Mouse (Mus musculus): ENCODE data around the gene Chd9.

Chd9 gene

GRCm38 (mm10) chr8:90837440-90837839, 9.3 kb downstream of the Chd9 start:
- no peak for DNase-seq (ENCODE audit: low read depth, low spot score)

GRCm38 (mm10) chr8:90839725-90840714, 11.9 kb downstream of the Chd9 start:
- DNase-seq (ENCODE audit: low read depth, low spot score): peak; percentile 89

- no peak for DNase-seq (ENCODE audit: low read depth, low spot score)
Measured at GRCm38 (mm10) chr8:90841321-90841720, 13.2 kb downstream of the Chd9 start.

- no peak for DNase-seq (ENCODE audit: low read depth, low spot score)
Measured at GRCm38 (mm10) chr8:90843127-90843526, 15.0 kb downstream of the Chd9 start.

- no peak for DNase-seq (ENCODE audit: low read depth, low spot score)
Measured at GRCm38 (mm10) chr8:90844179-90844967, 16.2 kb downstream of the Chd9 start.

- DNase-seq (ENCODE audit: low read depth, low spot score): no peak
Measured at GRCm38 (mm10) chr8:90847980-90848379, 19.8 kb downstream of the Chd9 start.

GRCm38 (mm10) chr8:90849462-90850050, 21.4 kb downstream of the Chd9 start:
- peak; percentile 84 for DNase-seq (ENCODE audit: low read depth, low spot score)

- peak; percentile 86 for DNase-seq (ENCODE audit: low read depth, low spot score)
Measured at GRCm38 (mm10) chr8:90851544-90851943, 23.4 kb downstream of the Chd9 start.

- DNase-seq (ENCODE audit: low read depth, low spot score): peak; percentile 25
Measured at GRCm38 (mm10) chr8:90853971-90854670, 26.0 kb downstream of the Chd9 start.

GRCm38 (mm10) chr8:90854671-90855161, 26.6 kb downstream of the Chd9 start:
- peak; percentile 96 for DNase-seq (ENCODE audit: low read depth, low spot score)

GRCm38 (mm10) chr8:90856171-90856570, 28.0 kb downstream of the Chd9 start:
- peak; percentile 63 for DNase-seq (ENCODE audit: low read depth, low spot score)

- DNase-seq (ENCODE audit: low read depth, low spot score): peak; percentile 53
Measured at GRCm38 (mm10) chr8:90856952-90857351, 28.8 kb downstream of the Chd9 start.

GRCm38 (mm10) chr8:90858071-90858470, 29.9 kb downstream of the Chd9 start:
- no peak for DNase-seq (ENCODE audit: low read depth, low spot score)

GRCm38 (mm10) chr8:90861266-90861944, 33.3 kb downstream of the Chd9 start:
- peak; percentile 51 for DNase-seq (ENCODE audit: low read depth, low spot score)

- DNase-seq (ENCODE audit: low read depth, low spot score): peak; percentile 64
Measured at GRCm38 (mm10) chr8:90862038-90862437, 33.9 kb downstream of the Chd9 start.

GRCm38 (mm10) chr8:90867061-90867460, 38.9 kb downstream of the Chd9 start:
- no peak for DNase-seq (ENCODE audit: low read depth, low spot score)

GRCm38 (mm10) chr8:90867911-90868310, 39.8 kb downstream of the Chd9 start:
- no peak for DNase-seq (ENCODE audit: low read depth, low spot score)

GRCm38 (mm10) chr8:90868334-90868733, 40.2 kb downstream of the Chd9 start:
- DNase-seq (ENCODE audit: low read depth, low spot score): no peak

GRCm38 (mm10) chr8:90869071-90869919, 41.1 kb downstream of the Chd9 start:
- DNase-seq (ENCODE audit: low read depth, low spot score): no peak
